Mouse (Mus musculus): ENCODE measurements around the gene Dpf3. TPM values are rescaled to one million over a fixed set of nuclear protein-coding genes. Genes with fewer than 3 reads are reported as not detected.

Gene Dpf3
- total RNA-seq, 2 experiments from 2014 or later, result 7.7 to 8.1 TPM

DNA sequence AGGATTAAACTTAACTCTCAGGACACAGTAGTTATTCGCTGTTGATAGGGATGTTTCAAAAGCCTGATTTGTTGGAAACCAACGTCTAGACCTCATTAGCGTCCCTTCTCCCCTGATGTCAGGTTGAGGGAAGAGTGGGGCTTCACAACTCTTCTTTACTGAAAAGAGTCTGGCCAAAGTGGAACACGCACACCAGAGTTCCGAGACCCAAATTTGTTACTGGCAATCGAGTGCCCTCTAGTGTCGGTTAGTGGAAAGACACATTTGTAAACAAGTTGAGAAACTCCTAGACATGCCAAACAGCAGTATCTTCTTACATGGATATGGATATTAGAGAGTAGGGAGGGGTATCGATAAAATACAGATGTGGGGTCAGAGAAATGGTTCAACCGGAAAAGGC, 14.7 kb upstream of the Dpf3 start:
- peak; percentile 48 to 70 for DNase-seq (ENCODE audit: extremely low spot score in 1 of 2, low spot score in 2 of 2)
- intact Hi-C loops (cut with DNase I), result loop anchor here (5.0 kb wide), 1 partner anchor 390 kb away; no protein-coding TSS in a partner anchor

DNA sequence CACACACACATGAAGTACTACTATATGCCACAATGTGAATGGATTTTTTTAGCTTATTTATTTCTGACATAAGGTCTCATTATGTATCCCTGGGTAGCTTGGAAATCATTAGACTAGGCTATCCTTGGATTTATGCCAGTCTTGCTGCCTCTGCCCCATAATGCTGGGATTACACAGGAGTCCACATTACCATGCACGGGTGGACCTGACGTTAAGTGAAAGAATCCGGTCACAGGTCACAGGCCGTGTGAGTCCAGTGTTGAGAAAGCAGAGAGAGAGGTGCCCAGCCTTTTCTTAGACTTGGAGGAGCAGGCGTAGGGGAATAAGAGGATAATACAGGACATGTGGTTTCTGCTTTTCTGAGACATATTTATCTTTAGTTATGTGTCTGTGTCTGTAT, 11.7 kb upstream of the Dpf3 start:
- no peak for DNase-seq (ENCODE audit: extremely low spot score in 1 of 2, low spot score in 2 of 2)
- intact Hi-C loops (cut with DNase I), result no loop called here

DNA sequence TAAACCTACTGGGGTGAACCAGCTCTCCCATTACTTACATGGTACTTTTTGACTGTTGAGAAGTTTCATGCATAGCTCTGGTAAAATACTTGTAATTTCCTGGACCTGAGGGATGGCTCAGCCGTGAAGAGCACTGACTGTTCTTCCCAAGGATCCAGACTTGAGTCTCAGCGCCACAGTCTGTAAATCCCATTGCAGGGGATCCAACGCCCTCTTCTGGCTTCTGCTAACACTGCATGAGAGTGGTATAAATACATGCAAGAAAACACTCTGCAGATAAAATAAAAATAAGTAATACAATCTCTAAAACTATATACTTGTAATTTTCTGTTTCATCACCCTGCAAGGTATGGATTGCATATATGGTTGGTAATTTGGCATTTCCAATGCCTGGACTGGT, 10.4 kb upstream of the Dpf3 start:
- no peak for DNase-seq (ENCODE audit: extremely low spot score in 1 of 2, low spot score in 2 of 2)
- intact Hi-C loops (cut with DNase I), result no loop called here

DNA sequence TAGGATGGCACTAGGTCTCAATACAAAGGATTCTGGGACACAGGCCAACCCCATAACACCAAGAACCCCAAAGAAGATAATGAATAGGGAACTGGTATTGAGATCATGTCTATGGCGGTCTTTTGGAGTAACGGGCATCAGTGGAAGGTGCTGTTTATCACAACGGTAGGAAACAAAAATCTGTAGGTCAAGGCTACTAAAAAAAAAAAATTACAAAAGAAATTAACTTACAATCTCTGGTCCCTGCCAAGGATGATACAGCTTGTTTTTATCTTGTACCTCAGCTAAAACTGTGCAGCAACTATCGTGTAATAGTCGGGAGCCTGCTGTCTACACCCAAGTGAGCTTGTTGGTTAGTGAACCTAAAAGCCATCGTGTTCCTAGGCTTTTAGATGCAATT, 9.2 kb upstream of the Dpf3 start:
- intact Hi-C loops (cut with DNase I), result no loop called here
- no peak for DNase-seq (ENCODE audit: extremely low spot score in 1 of 2, low spot score in 2 of 2)

DNA sequence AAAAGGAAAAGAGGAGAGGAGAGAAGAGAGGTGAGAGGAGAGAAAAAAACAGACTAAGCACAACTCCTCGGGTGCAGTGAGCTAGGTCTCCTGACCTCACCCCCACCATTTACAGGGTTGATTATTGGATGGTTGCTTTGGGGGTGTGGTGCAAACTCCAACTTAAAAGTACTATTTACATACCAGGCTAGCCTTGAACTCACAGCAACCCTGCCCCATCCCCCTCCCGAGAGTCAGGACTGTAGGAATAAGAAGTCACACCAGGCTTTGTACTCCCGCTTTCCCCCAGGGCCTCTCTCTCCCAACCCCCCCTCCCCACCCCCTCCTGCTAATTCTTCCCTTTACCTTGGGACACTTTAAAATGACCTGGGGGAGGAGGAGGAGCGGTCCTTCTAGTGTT, 8.8 kb upstream of the Dpf3 start:
- intact Hi-C loops (cut with DNase I), result no loop called here
- DNase-seq (ENCODE audit: extremely low spot score in 1 of 2, low spot score in 2 of 2), result no peak

DNA sequence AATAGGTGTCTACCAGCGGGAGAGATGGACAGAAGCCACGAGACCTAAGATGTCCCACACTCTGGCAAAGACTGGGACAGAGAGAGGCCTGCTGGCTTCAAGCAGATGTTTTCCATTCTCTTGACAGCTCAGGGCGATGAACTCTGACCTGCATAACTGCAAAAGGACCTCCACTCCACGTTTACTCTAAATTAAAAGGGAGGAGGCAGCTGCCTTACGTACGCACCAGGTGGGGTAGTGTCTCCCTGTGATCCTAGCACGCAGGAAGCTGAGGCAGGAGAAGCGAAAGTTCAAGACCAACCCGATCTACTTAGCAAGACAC, 8.4 kb upstream of the Dpf3 start:
- intact Hi-C loops (cut with DNase I), result no loop called here
- DNase-seq (ENCODE audit: extremely low spot score in 1 of 2, low spot score in 2 of 2), result peak in 1 of 2 experiments; percentile 35

DNA sequence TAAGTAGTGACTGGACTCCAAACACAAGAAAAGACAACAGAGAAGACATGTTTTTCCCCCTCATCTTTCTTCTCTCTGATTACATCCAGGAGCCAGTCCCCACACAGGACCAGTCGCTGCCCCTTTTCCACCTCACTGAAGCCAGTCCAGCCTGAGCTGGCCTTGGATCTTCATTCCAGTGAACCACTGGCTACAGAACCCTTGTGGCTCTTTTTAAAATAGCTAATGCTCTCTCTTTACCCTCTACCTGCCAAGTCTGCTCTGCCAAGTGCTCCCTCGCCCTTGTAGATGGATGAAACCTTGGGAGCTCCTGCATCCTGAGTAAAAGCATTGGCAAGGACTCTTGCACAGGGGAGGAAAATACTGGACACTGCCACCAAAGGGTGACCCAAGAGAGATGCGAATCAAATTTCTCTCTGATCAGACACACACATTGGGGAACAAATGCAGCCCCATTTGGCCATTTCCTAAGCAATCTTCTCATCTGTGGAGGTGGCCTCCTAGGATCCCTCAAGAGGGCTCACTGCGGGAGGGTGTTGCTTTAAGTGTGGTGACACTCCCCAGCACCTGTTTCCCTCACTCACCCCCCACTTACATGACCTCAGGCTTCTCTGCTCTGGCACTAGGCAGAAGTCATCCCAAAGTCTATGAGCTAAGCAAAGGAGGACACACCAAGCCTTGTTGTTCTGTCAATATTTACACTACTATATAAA, 7.9 kb upstream of the Dpf3 start:
- intact Hi-C loops (cut with DNase I), result no loop called here
- no peak for DNase-seq (ENCODE audit: extremely low spot score in 1 of 2, low spot score in 2 of 2)

DNA sequence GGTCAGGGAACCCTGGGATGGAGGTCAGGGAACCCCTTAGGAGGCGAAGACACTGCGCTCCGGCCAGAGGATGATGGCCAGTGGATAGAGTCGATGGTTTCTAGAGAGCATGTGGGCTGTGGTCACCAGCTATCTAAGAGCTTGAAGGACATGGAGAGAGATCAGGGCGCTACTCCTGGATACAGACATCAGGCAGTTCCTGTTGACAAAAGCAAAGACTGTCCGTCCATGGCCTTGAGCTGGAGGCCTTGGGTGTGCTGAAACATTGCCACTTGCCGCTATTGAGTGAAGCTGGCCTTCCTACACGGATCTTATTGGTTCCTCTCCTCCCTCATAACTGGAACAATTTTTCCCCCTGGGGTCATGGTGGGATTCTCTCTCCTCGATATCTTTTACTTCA, 6.7 kb upstream of the Dpf3 start:
- intact Hi-C loops (cut with DNase I), result no loop called here

DNA sequence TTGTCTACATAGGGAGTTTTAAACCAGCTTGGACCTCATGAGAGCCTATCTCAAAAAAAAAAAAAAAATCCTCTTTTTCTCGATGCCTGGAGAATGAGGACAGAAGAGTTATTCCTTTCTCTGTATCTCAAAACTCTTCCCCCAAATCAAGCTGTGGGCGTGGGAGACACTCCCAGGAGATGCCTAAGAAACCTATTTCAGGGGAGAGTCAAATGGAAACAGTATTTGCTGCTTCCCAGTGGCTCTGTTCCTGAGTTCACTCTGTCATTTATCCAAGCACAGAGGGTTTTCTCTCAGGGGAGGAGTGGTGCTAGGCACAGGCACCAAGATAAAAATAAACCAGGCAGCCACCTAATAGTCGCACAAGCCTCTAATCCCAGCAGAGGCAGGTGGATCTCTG, 5.3 kb upstream of the Dpf3 start:
- intact Hi-C loops (cut with DNase I), result no loop called here
- no peak for DNase-seq (ENCODE audit: extremely low spot score in 1 of 2, low spot score in 2 of 2)

More for the DNA sequence above, 6.7 kb upstream of the Dpf3 start:
- no peak for DNase-seq (ENCODE audit: extremely low spot score in 1 of 2, low spot score in 2 of 2)

DNA sequence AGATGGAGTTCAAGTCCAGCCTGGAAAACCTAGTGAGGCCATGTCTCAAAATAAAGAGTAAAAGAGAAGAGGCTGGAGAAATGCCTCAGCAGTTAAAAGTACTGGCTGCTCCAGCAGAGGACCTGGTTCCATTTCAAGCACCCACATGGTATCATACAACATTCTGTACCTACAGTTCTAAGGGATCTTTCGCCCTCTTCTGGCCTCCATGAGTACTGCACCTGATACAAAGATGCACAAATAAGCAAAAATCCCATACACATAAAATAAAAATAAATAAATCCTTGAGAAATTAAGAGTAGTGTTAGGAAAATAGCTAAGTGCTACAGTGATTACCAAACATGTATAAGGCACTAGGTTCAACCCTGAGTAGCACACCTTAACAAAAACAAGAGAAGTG, 4.1 kb upstream of the Dpf3 start:
- no peak for DNase-seq (ENCODE audit: extremely low spot score in 1 of 2, low spot score in 2 of 2)
- intact Hi-C loops (cut with DNase I), result no loop called here

DNA sequence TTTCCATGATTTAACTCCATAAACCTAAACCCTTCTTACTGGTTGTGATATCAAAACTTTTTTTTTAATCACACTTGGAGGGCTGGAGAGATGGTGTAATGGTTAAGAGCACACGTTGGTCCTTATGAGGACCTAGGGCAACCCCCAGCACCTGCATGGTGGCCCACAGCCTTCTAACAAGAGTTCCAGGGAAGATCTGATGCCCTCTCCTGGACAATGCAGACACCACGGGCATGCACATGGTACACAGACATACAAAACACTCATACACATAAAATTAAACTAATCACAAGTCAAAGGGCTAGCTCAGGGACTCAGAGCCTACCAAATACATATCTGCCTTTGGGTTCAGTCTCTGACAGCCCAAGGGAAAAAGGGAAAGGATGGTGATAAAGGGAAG, 2.2 kb upstream of the Dpf3 start:
- DNase-seq (ENCODE audit: extremely low spot score in 1 of 2, low spot score in 2 of 2), result no peak
- intact Hi-C loops (cut with DNase I), result loop anchor here (5.0 to 10.0 kb wide), 2 partner anchors 155 to 377 kb away; no protein-coding TSS in a partner anchor

DNA sequence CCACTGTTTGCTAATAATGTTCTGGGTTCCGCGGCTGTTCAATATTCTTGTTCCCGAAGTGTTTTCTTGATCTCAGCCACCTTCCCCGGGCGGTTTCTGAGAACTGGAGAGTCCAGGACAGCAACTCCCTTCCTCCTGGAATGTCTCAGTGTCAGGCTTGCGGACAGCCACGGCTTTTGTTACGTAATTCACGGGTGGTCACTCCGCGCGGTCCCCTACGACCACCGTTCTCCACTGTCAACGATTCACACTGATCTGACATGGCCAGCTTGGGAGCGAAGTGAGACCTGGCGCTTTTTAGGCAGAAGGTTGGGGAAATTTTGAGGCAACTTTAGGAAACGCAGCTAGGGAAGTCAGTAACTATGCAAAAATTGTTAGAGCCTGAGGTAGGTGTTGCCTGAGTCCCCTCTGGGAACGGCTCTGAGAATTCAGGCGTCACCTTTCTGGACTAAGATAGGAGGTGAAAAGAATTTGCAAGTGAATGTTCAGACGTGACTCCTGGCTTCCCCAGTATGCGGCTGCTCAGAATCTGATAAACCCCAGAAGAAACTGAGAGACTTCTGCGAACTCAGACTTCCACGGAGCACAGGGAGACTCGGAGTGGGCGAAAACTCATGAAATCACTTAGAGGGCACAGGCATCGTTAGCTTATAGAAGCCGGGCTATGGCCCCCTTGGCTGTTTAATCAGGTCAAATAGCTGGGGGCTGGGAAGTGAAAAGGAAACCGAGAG, 860 bp upstream of the Dpf3 start:
- intact Hi-C loops (cut with DNase I), result loop anchor here (5.0 to 10.0 kb wide), 2 partner anchors 154 to 376 kb away; no protein-coding TSS in a partner anchor
- no peak for DNase-seq (ENCODE audit: extremely low spot score in 1 of 2, low spot score in 2 of 2)

DNA sequence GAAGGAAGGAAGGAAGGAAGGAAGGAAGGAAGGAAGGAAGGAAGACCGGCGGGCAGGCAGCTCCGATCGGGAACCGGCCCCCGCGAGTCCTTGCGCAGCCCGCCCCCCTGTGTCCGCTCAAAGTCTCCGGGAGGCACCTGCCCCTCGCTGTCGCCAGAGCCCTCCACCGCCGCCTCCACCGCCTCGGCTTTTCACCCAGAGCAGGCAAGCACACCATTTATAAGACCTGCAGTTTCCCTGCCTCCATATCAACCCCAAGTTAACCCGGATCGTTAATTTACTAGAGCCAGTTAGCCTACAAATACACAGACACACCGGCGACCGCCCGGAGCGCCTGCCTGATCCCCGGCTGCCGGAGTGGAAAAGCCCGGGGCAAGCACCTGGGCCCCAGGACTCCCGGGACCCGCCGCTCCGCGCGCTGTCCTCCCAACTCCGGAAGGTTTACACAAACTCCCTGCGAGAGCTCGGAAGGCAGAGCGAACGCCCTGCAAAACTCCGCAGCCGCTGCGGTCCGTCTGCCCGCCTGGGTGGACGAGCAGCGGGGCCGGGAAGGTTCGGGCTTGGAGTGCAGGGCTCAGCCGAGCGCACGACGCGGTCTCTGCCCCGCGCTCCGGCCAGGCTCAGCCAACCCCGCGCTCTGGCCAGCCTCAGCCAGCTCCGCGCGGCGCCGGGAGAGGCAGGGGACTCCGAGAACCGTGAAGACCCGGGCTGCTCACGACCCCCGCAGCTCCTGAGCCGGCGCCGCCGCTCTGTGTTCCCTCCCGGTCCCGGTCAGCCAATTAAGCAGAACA, 650 bp downstream of the Dpf3 start:
- intact Hi-C loops (cut with DNase I), result loop anchor here (5.0 to 10.0 kb wide), 2 partner anchors 152 to 375 kb away; no protein-coding TSS in a partner anchor

DNA sequence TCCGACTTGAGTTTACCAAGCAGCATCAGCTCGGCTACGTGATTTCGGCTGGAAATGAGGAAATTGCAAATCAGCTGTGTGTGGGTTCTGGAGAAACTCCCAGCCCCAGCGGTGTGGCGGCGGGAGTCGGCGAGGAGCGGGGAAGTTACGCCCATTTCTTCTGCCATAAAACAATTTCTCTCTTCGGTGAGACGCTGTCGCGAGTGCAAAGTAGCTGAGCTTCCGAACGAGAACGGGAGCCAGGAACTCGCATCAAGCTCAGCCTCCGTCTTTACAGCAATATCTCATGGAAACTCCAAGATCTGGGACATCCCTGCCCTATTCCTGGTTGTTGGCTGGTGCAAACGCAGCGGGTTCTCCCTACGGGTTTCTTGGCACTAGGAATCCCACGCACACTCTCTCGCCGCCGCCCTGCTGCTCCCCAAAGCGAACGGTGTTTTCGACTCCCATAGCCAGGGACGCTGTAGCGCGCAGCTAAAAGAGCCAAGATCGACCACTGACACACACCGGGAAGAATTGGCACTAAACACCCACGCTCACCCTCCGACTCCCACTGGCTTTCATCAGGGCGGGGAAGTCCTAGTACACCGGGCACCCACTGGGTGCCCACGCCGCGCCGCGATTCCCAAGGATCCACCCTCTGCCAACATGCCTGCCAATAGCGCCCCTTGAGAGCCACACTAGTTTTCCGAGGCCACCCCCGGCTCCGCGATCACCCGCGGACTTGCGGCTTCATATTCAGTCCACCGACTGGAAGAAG, 1.4 kb downstream of the Dpf3 start:
- intact Hi-C loops (cut with DNase I), result loop anchor here (5.0 to 10.0 kb wide), 2 partner anchors 151 to 374 kb away; no protein-coding TSS in a partner anchor
- peak; percentile 44 to 57 for DNase-seq (ENCODE audit: extremely low spot score in 1 of 2, low spot score in 2 of 2)

More for the DNA sequence above, 650 bp downstream of the Dpf3 start:
- DNase-seq (ENCODE audit: extremely low spot score in 1 of 2, low spot score in 2 of 2), result peak in 1 of 2 experiments; percentile 69

DNA sequence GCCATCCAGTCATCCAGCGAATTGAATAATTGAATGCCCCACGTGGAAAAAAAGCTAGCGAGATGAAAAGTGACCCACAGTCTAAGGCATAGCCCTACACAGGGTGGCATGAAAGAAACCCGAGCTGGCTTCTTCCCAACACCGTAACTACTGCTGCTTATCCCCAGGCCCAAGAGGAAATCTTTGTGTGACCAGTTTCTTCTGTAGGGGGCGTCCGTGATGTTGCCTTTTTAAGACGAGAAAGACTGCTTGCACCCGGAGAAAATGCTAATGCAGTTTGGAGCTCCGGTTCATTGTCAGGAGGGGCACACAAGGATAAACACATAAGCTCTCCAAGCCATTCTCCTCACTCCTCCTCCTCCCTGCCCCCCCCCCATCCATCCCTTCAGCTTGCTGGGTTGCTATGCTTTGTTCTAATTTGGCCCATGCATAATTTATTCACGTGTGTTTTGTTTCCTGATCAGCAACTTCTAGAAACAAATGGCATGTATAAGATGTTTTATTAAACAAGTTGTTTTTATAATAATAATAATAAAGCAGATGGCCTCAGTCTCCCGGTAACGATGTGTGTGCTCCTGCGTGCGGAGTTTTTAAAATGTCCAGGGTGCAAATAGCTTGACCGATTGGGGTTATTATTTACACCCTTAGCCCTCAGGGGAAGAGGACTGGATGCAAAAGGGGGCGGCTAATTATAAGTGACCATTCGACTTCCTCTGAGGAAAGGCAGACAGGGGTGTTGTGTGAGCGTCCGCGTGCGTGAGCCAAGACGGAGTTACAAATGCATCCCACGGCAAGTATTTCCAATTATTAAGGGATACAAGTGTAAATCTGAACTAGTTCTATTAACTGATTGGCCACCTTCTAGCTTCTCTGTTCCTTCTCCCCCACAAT, 2.4 kb downstream of the Dpf3 start:
- intact Hi-C loops (cut with DNase I), result loop anchor here (5.0 to 10.0 kb wide), 2 partner anchors 150 to 373 kb away; no protein-coding TSS in a partner anchor
- DNase-seq (ENCODE audit: extremely low spot score in 1 of 2, low spot score in 2 of 2), result peak; percentile 29 to 42

DNA sequence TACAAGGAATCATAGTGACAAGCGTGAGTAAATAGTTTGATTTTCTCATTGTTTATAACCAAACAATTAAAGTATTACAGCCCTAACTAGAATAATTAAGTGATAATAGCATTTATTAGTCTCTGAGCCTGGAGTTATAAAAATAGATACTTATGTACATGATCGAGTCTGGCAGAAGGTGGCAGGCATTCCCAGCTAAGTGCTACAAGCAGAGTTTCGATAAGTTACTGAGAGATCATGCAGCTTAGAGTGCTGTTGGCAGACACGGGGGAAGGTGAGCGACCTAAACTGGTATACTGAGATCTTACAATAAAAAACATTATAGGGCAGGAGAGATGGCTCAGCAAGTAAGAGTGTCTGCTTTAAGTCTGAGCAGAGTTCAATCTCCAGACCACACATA, 3.9 kb downstream of the Dpf3 start:
- intact Hi-C loops (cut with DNase I), result loop anchor here (10.0 kb wide), 1 partner anchor 149 kb away; no protein-coding TSS in a partner anchor

DNA sequence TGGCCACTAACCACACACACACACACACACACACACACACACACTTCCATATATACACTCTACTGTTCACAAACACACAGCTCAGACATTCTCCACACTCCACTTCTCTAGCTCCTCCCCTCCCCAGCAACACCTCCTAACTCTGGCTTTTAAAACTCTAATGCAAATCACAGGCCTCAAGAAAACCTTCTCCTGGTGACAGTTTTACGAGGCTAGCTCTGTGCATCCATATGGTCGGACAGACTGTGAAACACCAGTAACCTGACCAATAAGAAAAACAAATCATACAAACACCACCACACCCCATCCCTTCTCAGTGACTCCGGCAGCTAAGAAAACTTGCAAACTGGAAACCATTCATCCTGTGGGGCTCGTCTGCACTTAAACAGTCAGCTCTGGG, 6.1 kb downstream of the Dpf3 start:
- intact Hi-C loops (cut with DNase I), result loop anchor here (10.0 kb wide), 1 partner anchor 147 kb away; no protein-coding TSS in a partner anchor
- no peak for DNase-seq (ENCODE audit: extremely low spot score in 1 of 2, low spot score in 2 of 2)

More for the DNA sequence above, 3.9 kb downstream of the Dpf3 start:
- no peak for DNase-seq (ENCODE audit: extremely low spot score in 1 of 2, low spot score in 2 of 2)
